Mouse (Mus musculus) layer of hippocampus, adult 11-12 months (tissue): ENCODE measurements around the gene Fam234a.

Experiments
- DNase-seq: peaks from one replicate; pipeline ENCODE4 v3.0.0; 2022; ENCODE audit warnings: low spot score

The Fam234a gene

GRCm38 (mm10) chr17:26168039-26168438 is 76.0 kb downstream of the Fam234a start:
- DNase-seq, result no peak

DNA sequence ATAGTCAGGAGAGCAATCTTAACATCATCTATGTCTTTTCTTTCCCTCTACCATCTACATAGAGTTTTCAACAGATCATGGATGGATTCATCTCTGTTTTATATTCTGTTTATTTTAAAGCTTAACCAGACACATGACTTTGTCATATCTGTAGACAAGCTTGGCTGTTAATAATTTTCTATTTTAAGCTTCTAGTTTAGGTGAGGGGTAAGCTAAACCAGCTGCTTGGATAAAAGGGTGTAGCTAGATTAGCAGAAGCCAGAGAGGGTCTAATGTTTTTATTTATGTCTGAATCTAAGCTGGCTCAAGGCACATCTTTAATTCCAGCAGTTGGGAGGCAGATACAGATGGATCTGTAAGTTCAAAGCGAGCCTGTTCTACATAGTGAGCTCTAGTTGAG is 81.3 kb downstream of the Fam234a start:
- no peak for DNase-seq
